Mouse (Mus musculus) cerebellum, adult 11 months (tissue): ENCODE data around the gene Spred2.

ENCODE experiments used
- DNase-seq: peaks from one replicate; pipeline ENCODE4 v3.0.0; 2022

Spred2 gene

GRCm38 (mm10) chr11:19959006-19959405, 34.8 kb downstream of the Spred2 start:
- no peak for DNase-seq

GRCm38 (mm10) chr11:19959897-19960296, 35.7 kb downstream of the Spred2 start:
- DNase-seq, result no peak

- DNase-seq, result no peak
Measured at GRCm38 (mm10) chr11:19960541-19960940, 36.4 kb downstream of the Spred2 start.

- DNase-seq, result no peak
Measured at GRCm38 (mm10) chr11:19961088-19961487, 36.9 kb downstream of the Spred2 start.

- no peak for DNase-seq
Measured at GRCm38 (mm10) chr11:19961766-19962365, 37.7 kb downstream of the Spred2 start.

- no peak for DNase-seq
Measured at GRCm38 (mm10) chr11:19962796-19963195, 38.6 kb downstream of the Spred2 start.

- no peak for DNase-seq
Measured at GRCm38 (mm10) chr11:19963717-19964141, 39.6 kb downstream of the Spred2 start.

GRCm38 (mm10) chr11:19964333-19964732, 40.2 kb downstream of the Spred2 start:
- DNase-seq, result no peak

- no peak for DNase-seq
Measured at GRCm38 (mm10) chr11:19965037-19965611, 40.9 kb downstream of the Spred2 start.

- no peak for DNase-seq
Measured at GRCm38 (mm10) chr11:19965664-19966063, 41.5 kb downstream of the Spred2 start.

- no peak for DNase-seq
Measured at GRCm38 (mm10) chr11:19966294-19966693, 42.1 kb downstream of the Spred2 start.

- DNase-seq, result no peak
Measured at GRCm38 (mm10) chr11:19969584-19969983, 45.4 kb downstream of the Spred2 start.

GRCm38 (mm10) chr11:19971954-19972750, 48.0 kb downstream of the Spred2 start:
- DNase-seq, result peak; percentile 34

- DNase-seq, result no peak
Measured at GRCm38 (mm10) chr11:19973032-19973790, 49.0 kb downstream of the Spred2 start.

- DNase-seq, result no peak
Measured at GRCm38 (mm10) chr11:19976032-19976431, 51.9 kb downstream of the Spred2 start.

GRCm38 (mm10) chr11:19977687-19978086, 53.5 kb downstream of the Spred2 start:
- no peak for DNase-seq

- no peak for DNase-seq
Measured at GRCm38 (mm10) chr11:19979338-19979737, 55.2 kb downstream of the Spred2 start.

GRCm38 (mm10) chr11:19982113-19982512, 57.9 kb downstream of the Spred2 start:
- no peak for DNase-seq

- DNase-seq, result no peak
Measured at GRCm38 (mm10) chr11:19982779-19983178, 58.6 kb downstream of the Spred2 start.

GRCm38 (mm10) chr11:19983298-19983697, 59.1 kb downstream of the Spred2 start:
- DNase-seq, result no peak

- DNase-seq, result no peak
Measured at GRCm38 (mm10) chr11:19984029-19984428, 59.9 kb downstream of the Spred2 start.

- no peak for DNase-seq
Measured at GRCm38 (mm10) chr11:19985283-19985854, 61.2 kb downstream of the Spred2 start.

- DNase-seq, result no peak
Measured at GRCm38 (mm10) chr11:19986443-19986861, 62.3 kb downstream of the Spred2 start.
